Mouse (Mus musculus): ENCODE results near the gene Klrg1. TPM values are rescaled to one million over a fixed set of nuclear protein-coding genes. Genes with fewer than 3 reads are reported as not detected.
A peak's percentile ranks its signal among the peaks of the same experiment; 100 is the strongest.

The Klrg1 gene
- polyA plus RNA-seq, 1 experiment from 2014 or later: not detected

GRCm38 (mm10) chr6:122304790-122305555 is 22.3 kb upstream of the Klrg1 start:
- WGBS: 74% methylated on average over 12 of the region's 12 CpGs
- no peaks in the 10 kb centered on the region for H3K36me3 ChIP-seq (ENCODE audit: control insufficient read depth, insufficient read depth, low read length)
- no peak for ATAC-seq (ENCODE audit: low read depth)
- no peak overlapping the region for H3K4me3 ChIP-seq (ENCODE audit: low read length)
- no peak overlapping the region for H3K4me2 ChIP-seq (ENCODE audit: low read depth, low read length)
- no peaks in the 10 kb centered on the region for H3K9me3 ChIP-seq (ENCODE audit: control insufficient read depth, low read length)
- peaks cover 6% of the 10 kb centered on the region for H3K4me1 ChIP-seq (replicated peaks; ENCODE audit: control insufficient read depth, insufficient read depth, low read length)
- H3K27ac ChIP-seq (ENCODE audit: low read length): no peak overlapping the region
- no peak overlapping the region for H3K9ac ChIP-seq (ENCODE audit: low read length)
- H3K27me3 ChIP-seq (ENCODE audit: control insufficient read depth, insufficient read depth, low read depth, low read length): no peaks in the 10 kb centered on the region

- H3K36me3 ChIP-seq (ENCODE audit: control insufficient read depth, insufficient read depth, low read length): no peaks in the 10 kb centered on the region
- H3K4me2 ChIP-seq (ENCODE audit: low read depth, low read length): no peak overlapping the region
- 29% methylated on average over 6 of the region's 6 CpGs for WGBS
- 0 out of 2 replicates have a peak, but pooled peaks cover under 1% of the 10 kb centered on the region for H3K4me1 ChIP-seq (replicated peaks; ENCODE audit: control insufficient read depth, insufficient read depth, low read length)
- no peaks in the 10 kb centered on the region for H3K9me3 ChIP-seq (ENCODE audit: control insufficient read depth, low read length)
- no peak for ATAC-seq (ENCODE audit: low read depth)
- H3K27ac ChIP-seq (ENCODE audit: low read length): no peak overlapping the region
- no peaks in the 10 kb centered on the region for H3K27me3 ChIP-seq (ENCODE audit: control insufficient read depth, insufficient read depth, low read depth, low read length)
- no peak overlapping the region for H3K9ac ChIP-seq (ENCODE audit: low read length)
- no peak overlapping the region for H3K4me3 ChIP-seq (ENCODE audit: low read length)
Measured at GRCm38 (mm10) chr6:122304355-122304754, 21.7 kb upstream of the Klrg1 start.

- ATAC-seq (ENCODE audit: low read depth): no peak
- H3K4me2 ChIP-seq (ENCODE audit: low read depth, low read length): no peak overlapping the region
- WGBS: 49% methylated on average over 9 of the region's 9 CpGs
- H3K9ac ChIP-seq (ENCODE audit: low read length): no peak overlapping the region
- H3K36me3 ChIP-seq (ENCODE audit: control insufficient read depth, insufficient read depth, low read length): no peaks in the 10 kb centered on the region
- no peaks in the 10 kb centered on the region for H3K4me1 ChIP-seq (replicated peaks; ENCODE audit: control insufficient read depth, insufficient read depth, low read length)
- H3K27me3 ChIP-seq (ENCODE audit: control insufficient read depth, insufficient read depth, low read depth, low read length): no peaks in the 10 kb centered on the region
- no peak overlapping the region for H3K4me3 ChIP-seq (ENCODE audit: low read length)
- no peak overlapping the region for H3K27ac ChIP-seq (ENCODE audit: low read length)
- no peaks in the 10 kb centered on the region for H3K9me3 ChIP-seq (ENCODE audit: control insufficient read depth, low read length)
Measured at GRCm38 (mm10) chr6:122303526-122303925, 20.8 kb upstream of the Klrg1 start.

GRCm38 (mm10) chr6:122302661-122303060 is 20.0 kb upstream of the Klrg1 start:
- WGBS: 68% methylated on average over 4 of the region's 4 CpGs
- no peak for ATAC-seq (ENCODE audit: low read depth)
- Histone ChIP-seq H3K9me3 (ENCODE audit: control insufficient read depth, low read length) (no peaks in the 10 kb centered on the region), H3K36me3 (ENCODE audit: control insufficient read depth, insufficient read depth, low read length) (no peaks in the 10 kb centered on the region), H3K4me3 (ENCODE audit: low read length) (no peak overlapping the region), H3K27ac (ENCODE audit: low read length) (no peak overlapping the region), H3K9ac (ENCODE audit: low read length) (no peak overlapping the region), H3K4me1 (replicated peaks; ENCODE audit: control insufficient read depth, insufficient read depth, low read length) (no peaks in the 10 kb centered on the region), H3K27me3 (ENCODE audit: control insufficient read depth, insufficient read depth, low read depth, low read length) (no peaks in the 10 kb centered on the region), H3K4me2 (ENCODE audit: low read depth, low read length) (no peak overlapping the region)

GRCm38 (mm10) chr6:122302121-122302520 is 19.4 kb upstream of the Klrg1 start:
- 72% methylated on average over 1 of the region's 1 CpGs for WGBS
- H3K4me2 ChIP-seq (ENCODE audit: low read depth, low read length): no peak overlapping the region
- no peak for ATAC-seq (ENCODE audit: low read depth)
- no peak overlapping the region for H3K9ac ChIP-seq (ENCODE audit: low read length)
- H3K4me3 ChIP-seq (ENCODE audit: low read length): no peak overlapping the region
- no peaks in the 10 kb centered on the region for H3K27me3 ChIP-seq (ENCODE audit: control insufficient read depth, insufficient read depth, low read depth, low read length)
- H3K9me3 ChIP-seq (ENCODE audit: control insufficient read depth, low read length): no peaks in the 10 kb centered on the region
- H3K4me1 ChIP-seq (replicated peaks; ENCODE audit: control insufficient read depth, insufficient read depth, low read length): peaks cover under 1% of the 10 kb centered on the region; the same call in 1 of the 2 replicates
- no peaks in the 10 kb centered on the region for H3K36me3 ChIP-seq (ENCODE audit: control insufficient read depth, insufficient read depth, low read length)
- no peak overlapping the region for H3K27ac ChIP-seq (ENCODE audit: low read length)

GRCm38 (mm10) chr6:122299621-122300133 is 17.0 kb upstream of the Klrg1 start:
- no peak overlapping the region for H3K9ac ChIP-seq (ENCODE audit: low read length)
- no peaks in the 10 kb centered on the region for H3K36me3 ChIP-seq (ENCODE audit: control insufficient read depth, insufficient read depth, low read length)
- WGBS: 37% methylated on average over 3 of the region's 3 CpGs
- no peak overlapping the region for H3K27ac ChIP-seq (ENCODE audit: low read length)
- no peak overlapping the region for H3K4me2 ChIP-seq (ENCODE audit: low read depth, low read length)
- no peaks in the 10 kb centered on the region for H3K27me3 ChIP-seq (ENCODE audit: control insufficient read depth, insufficient read depth, low read depth, low read length)
- H3K4me1 ChIP-seq (replicated peaks; ENCODE audit: control insufficient read depth, insufficient read depth, low read length): peaks cover 3% of the 10 kb centered on the region; the same call in 1 of the 2 replicates
- H3K4me3 ChIP-seq (ENCODE audit: low read length): no peak overlapping the region
- no peak for ATAC-seq (ENCODE audit: low read depth)
- H3K9me3 ChIP-seq (ENCODE audit: control insufficient read depth, low read length): no peaks in the 10 kb centered on the region

- Histone ChIP-seq H3K36me3 (ENCODE audit: control insufficient read depth, insufficient read depth, low read length) (no peaks in the 10 kb centered on the region), H3K27ac (ENCODE audit: low read length) (no peak overlapping the region), H3K4me2 (ENCODE audit: low read depth, low read length) (peak overlapping the region; percentile 82; the same call in 1 of the 2 replicates), H3K27me3 (ENCODE audit: control insufficient read depth, insufficient read depth, low read depth, low read length) (no peaks in the 10 kb centered on the region), H3K4me1 (replicated peaks; ENCODE audit: control insufficient read depth, insufficient read depth, low read length) (peaks cover 3% of the 10 kb centered on the region; the same call in 1 of the 2 replicates), H3K9ac (ENCODE audit: low read length) (no peak overlapping the region), H3K9me3 (ENCODE audit: control insufficient read depth, low read length) (no peaks in the 10 kb centered on the region), H3K4me3 (ENCODE audit: low read length) (no peak overlapping the region)
- ATAC-seq (ENCODE audit: low read depth): no peak
- 43% methylated on average over 4 of the region's 4 CpGs for WGBS
Measured at GRCm38 (mm10) chr6:122298223-122298609, 15.5 kb upstream of the Klrg1 start.

- H3K9me3 ChIP-seq (ENCODE audit: control insufficient read depth, low read length): no peaks in the 10 kb centered on the region
- WGBS: 5% methylated on average over 25 of the region's 25 CpGs
- ATAC-seq (ENCODE audit: low read depth): peak; percentile 61
- H3K36me3 ChIP-seq (ENCODE audit: control insufficient read depth, insufficient read depth, low read length): no peaks in the 10 kb centered on the region
- H3K9ac ChIP-seq (ENCODE audit: low read length): peak overlapping the region; percentile 66
- H3K4me2 ChIP-seq (ENCODE audit: low read depth, low read length): peak overlapping the region; percentile 82
- peak overlapping the region; percentile 22; the same call in 1 of the 2 replicates for H3K27ac ChIP-seq (ENCODE audit: low read length)
- H3K4me3 ChIP-seq (ENCODE audit: low read length): peak overlapping the region; percentile 59
- H3K4me1 ChIP-seq (replicated peaks; ENCODE audit: control insufficient read depth, insufficient read depth, low read length): peaks cover 3% of the 10 kb centered on the region; the same call in 1 of the 2 replicates
- no peaks in the 10 kb centered on the region for H3K27me3 ChIP-seq (ENCODE audit: control insufficient read depth, insufficient read depth, low read depth, low read length)
Measured at GRCm38 (mm10) chr6:122297279-122298222, 14.9 kb upstream of the Klrg1 start.

- ATAC-seq (ENCODE audit: low read depth): no peak
- Histone ChIP-seq H3K4me1 (replicated peaks; ENCODE audit: control insufficient read depth, insufficient read depth, low read length) (peaks cover 5% of the 10 kb centered on the region; the same call in 1 of the 2 replicates), H3K36me3 (ENCODE audit: control insufficient read depth, insufficient read depth, low read length) (no peaks in the 10 kb centered on the region), H3K27me3 (ENCODE audit: control insufficient read depth, insufficient read depth, low read depth, low read length) (no peaks in the 10 kb centered on the region), H3K9me3 (ENCODE audit: control insufficient read depth, low read length) (no peaks in the 10 kb centered on the region), H3K4me3 (ENCODE audit: low read length) (peak overlapping the region; percentile 59), H3K27ac (ENCODE audit: low read length) (no peak overlapping the region), H3K4me2 (ENCODE audit: low read depth, low read length) (peak overlapping the region; percentile 82), H3K9ac (ENCODE audit: low read length) (peak overlapping the region; percentile 66)
- WGBS: 23% methylated on average over 3 of the region's 3 CpGs
Measured at GRCm38 (mm10) chr6:122296918-122297278, 14.2 kb upstream of the Klrg1 start.

Data from lung, embryonic 16.5 days (tissue).